Mouse (Mus musculus) megakaryocyte, embryonic 14.5 days (primary cell): ENCODE measurements around the gene Ttc38.

ENCODE experiments used
- FLI1 ChIP-seq: IDR thresholded peaks from 2 replicates; pipeline ENCODE4 v1.6.1; 2012; ENCODE audit warnings: low read length, inconsistent platforms, mixed read lengths
- GATA1 ChIP-seq: IDR thresholded peaks from 3 replicates; pipeline ENCODE4 v1.6.1; 2012; ENCODE audit warnings: mixed read lengths, low read length, inconsistent platforms, borderline replicate concordance

DNA sequence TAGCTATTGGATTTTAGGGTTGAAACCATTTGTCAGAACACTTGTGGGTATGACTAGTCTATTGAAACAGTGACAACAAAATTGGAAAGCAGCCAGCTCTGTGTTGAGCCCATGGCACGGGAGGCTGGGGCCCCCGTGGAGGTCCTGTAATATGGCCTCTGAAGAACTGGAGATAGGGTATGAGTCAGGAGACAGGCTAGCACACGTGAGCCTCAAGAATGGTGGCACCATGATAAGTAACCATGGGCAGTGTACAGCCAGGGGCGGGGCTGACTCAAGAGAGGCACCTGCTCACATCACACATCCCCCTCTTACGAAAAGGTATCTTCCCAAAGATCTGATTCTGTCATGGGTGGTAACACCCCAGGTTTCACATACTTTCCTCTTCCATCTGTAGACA, 45.4 kb upstream of the Ttc38 start:
- TF ChIP-seq GATA1 (no peak), FLI1 (no peak)
